In genomic region chr6:61485336-61485735, GRCm38 (mm10) we compare ENCODE assay signal across 19 mouse cellular contexts.
"Had no signal": no experiment of that assay in that cellular context is flagged by ENCODE, and none has a peak within 500 bp of the region (broad histone marks: within the 10 kb centered on the region; RNA-seq: fewer than 3 reads in every experiment).

No protein-coding gene starts in this region.

- H3K27me3 ChIP-seq: intestine, embryonic 15.5 days; limb, embryonic 13.5 days; liver, embryonic 12.5 days; liver, embryonic 15.5 days; midbrain, embryonic 13.5 days had no signal

- H3K36me3 ChIP-seq: intestine, embryonic 15.5 days; limb, embryonic 10.5 days; limb, embryonic 13.5 days; liver, embryonic 12.5 days; liver, embryonic 15.5 days; midbrain, embryonic 13.5 days had no signal

- H3K27ac ChIP-seq: intestine, embryonic 15.5 days; limb, embryonic 10.5 days; limb, embryonic 13.5 days; liver, embryonic 12.5 days; liver, embryonic 15.5 days; macrophage; midbrain, embryonic 13.5 days; stomach, postnatal 0 days had no signal

- H3K9me3 ChIP-seq: intestine, embryonic 15.5 days; limb, embryonic 10.5 days; limb, embryonic 13.5 days; liver, embryonic 15.5 days; midbrain, embryonic 13.5 days had no signal

- ATAC-seq: hindbrain, embryonic 16.5 days; intestine, embryonic 15.5 days; liver, embryonic 12.5 days; lung, postnatal 0 days; midbrain, embryonic 13.5 days; midbrain, embryonic 16.5 days had no signal

- H3K4me2 ChIP-seq: intestine, embryonic 15.5 days; limb, embryonic 13.5 days; liver, embryonic 12.5 days; liver, embryonic 15.5 days; midbrain, embryonic 13.5 days had no signal

- DNase-seq: kidney, adult 11 months; kidney, adult 9 months; kidney, postnatal 36 days; liver; lung, adult 2 months; right cerebral cortex, postnatal 14 days; right cerebral cortex, postnatal 4 days; thymus, postnatal 25 days had no signal

- H3K4me3 ChIP-seq: intestine, embryonic 15.5 days; limb, embryonic 10.5 days; limb, embryonic 13.5 days; liver, embryonic 12.5 days; liver, embryonic 15.5 days; midbrain, embryonic 13.5 days had no signal

- H3K9ac ChIP-seq: intestine, embryonic 15.5 days; limb, embryonic 13.5 days; liver, embryonic 12.5 days; liver, embryonic 15.5 days; midbrain, embryonic 13.5 days had no signal

- H3K4me1 ChIP-seq: intestine, embryonic 15.5 days; limb, embryonic 10.5 days; limb, embryonic 13.5 days; liver, embryonic 12.5 days; liver, embryonic 15.5 days; midbrain, embryonic 13.5 days had no signal
